Mouse (Mus musculus) brain, embryonic 14.5 days (tissue): ENCODE measurements around the gene Agpat3.

Source experiments
- CTCF ChIP-seq: fragments of 200-500 bp; IDR thresholded peaks from 2 replicates; pipeline ENCODE4 v1.5.1; 2012; ENCODE audit warnings: inconsistent platforms, mild to moderate bottlenecking, moderate library complexity, borderline replicate concordance; ENCODE audit not compliant: insufficient read depth, insufficient read length; ENCODE audit errors: extremely low read depth
- POLR2A ChIP-seq: fragments of 200-500 bp; IDR thresholded peaks from 2 replicates; pipeline ENCODE4 v1.6.1; 2012; ENCODE audit warnings: mild to moderate bottlenecking, inconsistent platforms, borderline replicate concordance; ENCODE audit not compliant: poor library complexity, insufficient read depth, insufficient read length, severe bottlenecking; ENCODE audit errors: extremely low read depth

GRCm38 (mm10) chr10:78277835-78278234 is 74.5 kb downstream of the Agpat3 start:
- TF ChIP-seq POLR2A = no peak
- no peak for TF ChIP-seq CTCF
